Mouse (Mus musculus): ENCODE results near the gene Ppfibp1. TPM values are rescaled to one million over a fixed set of nuclear protein-coding genes. Genes with fewer than 3 reads are reported as not detected.

The Ppfibp1 gene
- polyA plus RNA-seq (2015; fragmentation: Nextera tagmentation; extraction: Ambion mirVana), result 68.3 and 73.6 TPM in 2 replicates

- ATAC-seq (replicated peaks; ENCODE audit: low FRiP score), result peak; percentile 96
- no peaks in the 10 kb centered on the region for H3K9me3 ChIP-seq (replicated peaks)
- peak within 1 kb of the TSS; percentile 83 for H3K27ac ChIP-seq
- H3K4me3 ChIP-seq (replicated peaks), result peak within 1 kb of the TSS; percentile 94
- peak within 1 kb of the TSS; percentile 80 for H3K4me2 ChIP-seq
- H3K27me3 ChIP-seq, result no peaks in the 10 kb centered on the region
- H3K36me3 ChIP-seq, result no peaks in the 10 kb centered on the region
- peaks cover 52% of the 10 kb centered on the region for H3K4me1 ChIP-seq
- peak within 1 kb of the TSS; percentile 94 for H3K9ac ChIP-seq
- under 1% methylated on average over 70 of the region's 80 CpGs for WGBS
Observed at GRCm38 (mm10) chr6:146887958-146888659, at the start of gene Ppfibp1. Gene Ppfibp1, plus strand, starts transcription at chr6:146888487.

GRCm38 (mm10) chr6:146838863-146839262 is 49.4 kb upstream of the Ppfibp1 start:
- Histone ChIP-seq H3K4me3 (replicated peaks) (no peak overlapping the region), H3K4me1 (0 out of 2 replicates have a peak, but pooled peaks cover 3% of the 10 kb centered on the region), H3K9me3 (replicated peaks) (no peaks in the 10 kb centered on the region), H3K27me3 (no peaks in the 10 kb centered on the region), H3K9ac (no peak overlapping the region), H3K27ac (no peak overlapping the region), H3K36me3 (no peaks in the 10 kb centered on the region), H3K4me2 (no peak overlapping the region)
- WGBS, result 85% methylated on average over 4 of the region's 4 CpGs
- ATAC-seq (replicated peaks; ENCODE audit: low FRiP score), result no peak

GRCm38 (mm10) chr6:146844867-146845266 is 43.4 kb upstream of the Ppfibp1 start:
- Histone ChIP-seq H3K4me3 (replicated peaks) (no peak overlapping the region), H3K36me3 (no peaks in the 10 kb centered on the region), H3K9me3 (replicated peaks) (no peaks in the 10 kb centered on the region), H3K4me2 (no peak overlapping the region), H3K4me1 (0 out of 2 replicates have a peak, but pooled peaks cover 3% of the 10 kb centered on the region), H3K27me3 (no peaks in the 10 kb centered on the region), H3K9ac (no peak overlapping the region), H3K27ac (no peak overlapping the region)
- 89% methylated on average over 6 of the region's 6 CpGs for WGBS
- ATAC-seq (replicated peaks; ENCODE audit: low FRiP score), result no peak

GRCm38 (mm10) chr6:146845347-146845746 is 42.9 kb upstream of the Ppfibp1 start:
- ATAC-seq (replicated peaks; ENCODE audit: low FRiP score), result no peak
- no peak overlapping the region for H3K4me2 ChIP-seq
- 85% methylated on average over 5 of the region's 5 CpGs for WGBS

GRCm38 (mm10) chr6:146845961-146846750 is 42.1 kb upstream of the Ppfibp1 start:
- WGBS, result 74% methylated on average over 15 of the region's 15 CpGs
- Histone ChIP-seq H3K9me3 (replicated peaks) (no peaks in the 10 kb centered on the region), H3K36me3 (no peaks in the 10 kb centered on the region), H3K27me3 (no peaks in the 10 kb centered on the region), H3K4me2 (no peak overlapping the region), H3K9ac (no peak overlapping the region), H3K4me1 (0 out of 2 replicates have a peak, but pooled peaks cover 3% of the 10 kb centered on the region), H3K4me3 (replicated peaks) (no peak overlapping the region), H3K27ac (no peak overlapping the region)
- ATAC-seq (replicated peaks; ENCODE audit: low FRiP score), result no peak

More at GRCm38 (mm10) chr6:146845347-146845746, 42.9 kb upstream of the Ppfibp1 start:
- Histone ChIP-seq H3K27ac (no peak overlapping the region), H3K4me1 (0 out of 2 replicates have a peak, but pooled peaks cover 3% of the 10 kb centered on the region), H3K36me3 (no peaks in the 10 kb centered on the region), H3K9ac (no peak overlapping the region), H3K4me3 (replicated peaks) (no peak overlapping the region), H3K27me3 (no peaks in the 10 kb centered on the region), H3K9me3 (replicated peaks) (no peaks in the 10 kb centered on the region)

GRCm38 (mm10) chr6:146847402-146847801 is 40.9 kb upstream of the Ppfibp1 start:
- H3K4me3 ChIP-seq (replicated peaks), result no peak overlapping the region
- no peaks in the 10 kb centered on the region for H3K9me3 ChIP-seq (replicated peaks)
- H3K36me3 ChIP-seq, result no peaks in the 10 kb centered on the region
- H3K27me3 ChIP-seq, result no peaks in the 10 kb centered on the region
- H3K4me2 ChIP-seq, result no peak overlapping the region
- no peak for ATAC-seq (replicated peaks; ENCODE audit: low FRiP score)
- WGBS, result 81% methylated on average over 3 of the region's 3 CpGs
- 0 out of 2 replicates have a peak, but pooled peaks cover 3% of the 10 kb centered on the region for H3K4me1 ChIP-seq
- no peak overlapping the region for H3K27ac ChIP-seq
- no peak overlapping the region for H3K9ac ChIP-seq

- 77% methylated on average over 3 of the region's 3 CpGs for WGBS
- no peak overlapping the region for H3K4me3 ChIP-seq (replicated peaks)
- H3K9me3 ChIP-seq (replicated peaks), result no peaks in the 10 kb centered on the region
- no peaks in the 10 kb centered on the region for H3K36me3 ChIP-seq
- no peaks in the 10 kb centered on the region for H3K27me3 ChIP-seq
- ATAC-seq (replicated peaks; ENCODE audit: low FRiP score), result no peak
- no peak overlapping the region for H3K27ac ChIP-seq
- H3K4me1 ChIP-seq, result no peaks in the 10 kb centered on the region
- no peak overlapping the region for H3K4me2 ChIP-seq
- no peak overlapping the region for H3K9ac ChIP-seq
Observed at GRCm38 (mm10) chr6:146848281-146848680, 40.0 kb upstream of the Ppfibp1 start.

- Histone ChIP-seq H3K4me3 (replicated peaks) (no peak within 1 kb of the TSS), H3K9me3 (replicated peaks) (no peaks in the 10 kb centered on the region), H3K9ac (no peak within 1 kb of the TSS), H3K27me3 (no peaks in the 10 kb centered on the region), H3K27ac (no peak within 1 kb of the TSS), H3K4me2 (no peak within 1 kb of the TSS), H3K36me3 (no peaks in the 10 kb centered on the region), H3K4me1 (no peaks in the 10 kb centered on the region)
- 76% methylated on average over 4 of the region's 4 CpGs for WGBS
- no peak for ATAC-seq (replicated peaks; ENCODE audit: low FRiP score)
Observed at GRCm38 (mm10) chr6:146850050-146850449, 38.2 kb upstream of the Ppfibp1 start, which contains the start of gene Smco2. Gene Smco2, plus strand, starts transcription at chr6:146850104.

GRCm38 (mm10) chr6:146851916-146852315 is 36.4 kb upstream of the Ppfibp1 start:
- Histone ChIP-seq H3K36me3 (no peaks in the 10 kb centered on the region), H3K9ac (no peak overlapping the region), H3K4me1 (no peaks in the 10 kb centered on the region), H3K27me3 (no peaks in the 10 kb centered on the region), H3K9me3 (replicated peaks) (no peaks in the 10 kb centered on the region), H3K27ac (no peak overlapping the region), H3K4me2 (no peak overlapping the region), H3K4me3 (replicated peaks) (no peak overlapping the region)
- no peak for ATAC-seq (replicated peaks; ENCODE audit: low FRiP score)
- 72% methylated on average over 3 of the region's 3 CpGs for WGBS

- H3K9me3 ChIP-seq (replicated peaks), result no peaks in the 10 kb centered on the region
- H3K27ac ChIP-seq, result no peak overlapping the region
- 71% methylated on average over 4 of the region's 4 CpGs for WGBS
- ATAC-seq (replicated peaks; ENCODE audit: low FRiP score), result no peak
- no peaks in the 10 kb centered on the region for H3K36me3 ChIP-seq
- H3K4me3 ChIP-seq (replicated peaks), result no peak overlapping the region
- no peaks in the 10 kb centered on the region for H3K27me3 ChIP-seq
- H3K4me2 ChIP-seq, result no peak overlapping the region
- H3K9ac ChIP-seq, result no peak overlapping the region
- H3K4me1 ChIP-seq, result no peaks in the 10 kb centered on the region
Observed at GRCm38 (mm10) chr6:146852739-146853138, 35.5 kb upstream of the Ppfibp1 start.

GRCm38 (mm10) chr6:146855185-146855584 is 33.1 kb upstream of the Ppfibp1 start:
- ATAC-seq (replicated peaks; ENCODE audit: low FRiP score), result 0 out of 2 replicates have a peak, but pooled peaks have one; percentile 25
- WGBS, result 98% methylated on average over 9 of the region's 9 CpGs

GRCm38 (mm10) chr6:146857386-146857785 is 30.9 kb upstream of the Ppfibp1 start:
- H3K9ac ChIP-seq, result no peak overlapping the region
- H3K4me1 ChIP-seq, result no peaks in the 10 kb centered on the region
- no peak overlapping the region for H3K4me3 ChIP-seq (replicated peaks)
- no peak overlapping the region for H3K4me2 ChIP-seq
- WGBS, result 95% methylated on average over 2 of the region's 2 CpGs
- H3K27ac ChIP-seq, result no peak overlapping the region
- ATAC-seq (replicated peaks; ENCODE audit: low FRiP score), result no peak
- no peaks in the 10 kb centered on the region for H3K27me3 ChIP-seq
- no peaks in the 10 kb centered on the region for H3K9me3 ChIP-seq (replicated peaks)
- no peaks in the 10 kb centered on the region for H3K36me3 ChIP-seq

More at GRCm38 (mm10) chr6:146855185-146855584, 33.1 kb upstream of the Ppfibp1 start:
- no peaks in the 10 kb centered on the region for H3K9me3 ChIP-seq (replicated peaks)
- no peak overlapping the region for H3K27ac ChIP-seq
- no peak overlapping the region for H3K4me2 ChIP-seq
- no peaks in the 10 kb centered on the region for H3K36me3 ChIP-seq
- no peaks in the 10 kb centered on the region for H3K27me3 ChIP-seq
- H3K4me1 ChIP-seq, result no peaks in the 10 kb centered on the region
- H3K4me3 ChIP-seq (replicated peaks), result no peak overlapping the region
- no peak overlapping the region for H3K9ac ChIP-seq
